Mouse (Mus musculus) frontal cortex, postnatal 14 days (tissue): Measurements from ENCODE around the gene Chst10.
A peak's percentile ranks its signal among the peaks of the same experiment; 100 is the strongest.

Experiments used
- DNase-seq, 2 experiments: peaks; one replicate each; pipeline ENCODE4 v3.0.0; 2022; ENCODE audit warnings: low spot score in 2 of 2

Gene Chst10

GRCm38 (mm10) chr1:38866242-38866641, 31.7 kb downstream of the Chst10 start:
- DNase-seq: no peak

DNA sequence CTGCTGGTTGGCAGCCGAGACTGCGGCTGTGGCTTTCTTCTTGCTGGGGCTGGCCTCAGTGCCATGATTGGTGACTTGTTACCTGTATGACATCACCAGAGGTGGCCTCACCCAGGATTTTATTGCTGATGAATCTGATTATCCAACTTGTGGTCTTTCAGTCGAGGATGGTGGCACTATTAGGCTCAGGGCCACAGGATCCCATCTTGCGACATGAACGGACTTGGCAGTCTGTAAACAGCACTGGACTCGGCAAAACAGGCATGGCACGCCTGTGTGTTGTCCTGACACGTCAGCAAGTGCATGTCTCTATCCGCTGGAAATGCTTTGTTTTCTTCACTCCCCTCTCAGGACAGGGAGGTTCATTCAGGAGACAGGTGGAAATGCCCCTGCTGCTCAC, 33.6 kb downstream of the Chst10 start:
- DNase-seq: no peak

GRCm38 (mm10) chr1:38862213-38862612, 35.7 kb downstream of the Chst10 start:
- peak in 1 of 2 experiments; percentile 37 for DNase-seq

GRCm38 (mm10) chr1:38860867-38861524, 37.0 kb downstream of the Chst10 start:
- DNase-seq: no peak

- DNase-seq: no peak
Observed at GRCm38 (mm10) chr1:38860207-38860606, 37.8 kb downstream of the Chst10 start.

GRCm38 (mm10) chr1:38856196-38856595, 41.8 kb downstream of the Chst10 start:
- DNase-seq: peak in 1 of 2 experiments; percentile 55

DNA sequence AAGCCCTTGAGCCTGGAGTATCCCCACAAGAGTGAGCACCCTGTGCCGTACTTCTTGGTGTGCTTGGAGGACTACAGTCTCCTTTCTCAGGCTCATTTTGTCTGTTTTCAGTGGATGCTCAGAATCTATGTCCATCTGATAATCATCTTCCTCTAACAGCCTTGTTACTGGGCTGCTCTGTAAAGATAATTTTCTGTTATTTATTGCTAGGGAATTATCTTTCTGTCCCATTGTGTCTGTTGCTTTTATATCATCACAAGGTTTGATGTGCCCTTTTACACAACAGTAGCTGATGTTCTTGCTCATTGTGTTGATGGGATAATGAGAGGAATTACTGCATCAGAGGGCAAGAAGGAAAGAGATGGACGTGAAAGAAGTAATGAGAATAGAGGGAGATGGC, 45.7 kb downstream of the Chst10 start:
- DNase-seq: no peak

- DNase-seq: no peak
Observed at GRCm38 (mm10) chr1:38850650-38851049, 47.3 kb downstream of the Chst10 start.

- DNase-seq: no peak
Observed at GRCm38 (mm10) chr1:38848451-38849289, 49.3 kb downstream of the Chst10 start.

GRCm38 (mm10) chr1:38847975-38848374, 50.0 kb downstream of the Chst10 start:
- DNase-seq: peak; percentile 36 to 44

DNA sequence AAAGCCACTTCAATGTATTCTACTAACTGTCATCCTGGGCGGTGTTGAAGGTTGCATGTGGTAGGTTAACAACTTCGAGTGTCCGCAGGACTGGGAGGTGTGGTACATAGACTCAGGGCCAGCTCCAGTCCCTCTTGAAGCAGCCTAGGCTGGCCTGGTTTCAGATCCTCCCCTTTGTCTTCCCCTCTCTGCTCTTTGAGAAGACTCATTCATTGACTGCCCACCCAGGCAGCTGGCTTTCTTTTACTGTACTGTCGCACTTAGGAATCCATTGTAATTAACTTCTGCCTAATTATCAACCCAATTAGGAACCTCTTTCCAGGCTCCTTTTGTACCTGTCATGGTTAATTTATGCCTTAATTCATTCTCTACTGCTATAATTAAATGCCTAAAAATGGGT, 54.7 kb downstream of the Chst10 start:
- DNase-seq: no peak

GRCm38 (mm10) chr1:38842861-38843260, 55.1 kb downstream of the Chst10 start:
- no peak for DNase-seq

DNA sequence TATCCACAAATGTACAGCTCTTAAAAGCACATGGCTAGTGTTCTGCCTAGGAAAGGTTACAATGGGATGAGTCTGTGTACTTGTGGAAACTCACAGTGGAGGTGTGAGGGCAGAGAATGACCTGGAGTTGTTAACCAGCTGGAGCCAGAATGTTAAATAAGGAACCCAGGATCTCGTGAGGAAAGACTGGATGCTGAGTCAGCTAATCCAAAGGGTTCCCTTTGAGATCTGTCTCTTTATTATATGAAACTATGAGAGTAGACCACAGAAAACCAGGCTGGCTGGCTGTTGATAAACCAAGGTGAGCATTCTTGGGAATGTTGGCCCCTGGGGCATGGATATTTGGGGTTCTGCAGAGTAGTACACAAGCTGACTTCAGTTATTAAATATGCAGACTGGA, 58.0 kb downstream of the Chst10 start:
- no peak for DNase-seq

GRCm38 (mm10) chr1:38836477-38836872, 61.5 kb downstream of the Chst10 start, which contains the start of gene Lonrf2:
TSS of gene Lonrf2 (minus strand) at chr1:38836711.
- peak; percentile 76 to 77 for DNase-seq

DNA sequence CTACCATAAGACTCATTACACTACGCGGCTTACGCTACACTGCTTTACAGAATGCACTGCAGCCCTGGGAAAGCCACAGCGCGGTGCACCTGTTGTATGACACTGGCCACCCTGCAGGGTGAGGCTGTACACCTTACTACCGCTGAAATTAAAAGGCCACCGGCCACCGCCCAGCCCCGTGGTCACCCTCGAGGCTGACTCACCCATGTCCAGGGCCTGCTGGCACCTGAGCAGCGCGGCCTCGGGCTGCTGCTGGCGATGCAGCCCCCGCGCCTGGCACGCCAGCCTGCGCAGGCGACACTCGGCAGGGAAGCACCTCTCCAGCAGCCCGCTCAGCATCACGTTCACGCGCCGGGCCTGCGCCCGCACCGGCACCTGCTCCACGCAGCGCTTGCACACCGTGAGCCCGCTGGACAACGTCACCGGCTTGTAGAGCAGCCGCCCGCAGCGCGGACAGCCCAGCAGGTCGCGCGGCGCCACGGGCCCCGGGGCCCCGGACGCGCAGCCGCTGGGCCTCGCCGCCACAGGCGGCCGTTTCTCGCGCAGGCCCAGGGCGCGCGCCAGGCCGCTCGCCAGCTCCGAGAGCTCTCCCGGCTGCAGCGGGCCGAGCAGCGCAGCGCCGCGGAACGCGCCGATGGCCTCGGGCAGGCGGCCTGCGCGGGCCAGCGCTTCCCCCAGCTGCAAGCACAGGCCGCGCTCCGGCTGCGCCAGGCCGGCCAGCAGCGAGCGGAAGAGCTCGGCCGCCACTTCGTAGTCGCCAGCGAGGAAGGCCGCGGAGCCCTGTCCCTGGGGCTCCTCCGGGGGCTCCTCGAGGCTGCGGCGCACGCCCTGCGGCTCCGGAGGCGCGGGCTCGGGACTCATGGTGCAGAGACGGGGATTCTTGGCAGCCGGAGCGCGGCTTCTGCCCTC, 62.1 kb downstream of the Chst10 start:
- DNase-seq: peak; percentile 24 to 42

- no peak for DNase-seq
Observed at GRCm38 (mm10) chr1:38834899-38835298, 63.1 kb downstream of the Chst10 start.

DNA sequence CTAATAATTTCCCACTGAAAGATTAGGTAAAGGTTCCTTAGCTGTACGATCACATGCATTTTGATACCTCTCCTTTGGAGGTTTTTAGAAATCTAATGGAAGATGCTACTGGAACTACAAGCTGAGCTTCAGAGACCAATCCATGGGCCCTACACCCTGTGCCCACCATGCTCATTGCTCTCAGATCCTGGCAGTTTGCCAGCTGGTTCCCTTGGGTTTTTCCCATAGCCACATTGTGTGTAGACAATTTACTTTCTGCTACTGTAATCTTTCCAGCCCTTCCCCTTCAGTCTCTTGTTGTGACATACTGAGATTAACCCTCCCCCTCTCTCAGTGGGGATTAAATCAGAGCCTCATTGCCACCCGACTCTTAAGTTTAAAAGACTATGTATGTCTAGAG, 73.0 kb downstream of the Chst10 start:
- no peak for DNase-seq

DNA sequence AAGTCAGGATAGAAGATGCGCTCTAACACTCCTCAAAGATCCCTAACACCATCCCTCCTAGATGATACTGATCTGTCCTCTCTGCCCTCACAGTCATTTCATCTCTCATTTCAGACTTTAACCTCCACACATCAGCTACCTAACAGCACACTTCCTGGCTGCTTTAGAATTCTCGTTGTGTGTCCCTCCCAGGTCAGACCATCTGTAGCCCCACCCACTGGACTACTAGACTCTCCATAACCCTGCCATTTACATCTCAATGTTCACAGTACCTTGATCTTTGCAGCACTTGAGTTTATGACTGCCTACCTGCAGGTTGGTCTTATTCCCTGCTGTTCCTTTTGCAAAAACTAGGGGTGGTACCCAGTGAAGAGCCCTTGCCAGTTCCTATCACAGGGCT, 74.1 kb downstream of the Chst10 start:
- DNase-seq: no peak

DNA sequence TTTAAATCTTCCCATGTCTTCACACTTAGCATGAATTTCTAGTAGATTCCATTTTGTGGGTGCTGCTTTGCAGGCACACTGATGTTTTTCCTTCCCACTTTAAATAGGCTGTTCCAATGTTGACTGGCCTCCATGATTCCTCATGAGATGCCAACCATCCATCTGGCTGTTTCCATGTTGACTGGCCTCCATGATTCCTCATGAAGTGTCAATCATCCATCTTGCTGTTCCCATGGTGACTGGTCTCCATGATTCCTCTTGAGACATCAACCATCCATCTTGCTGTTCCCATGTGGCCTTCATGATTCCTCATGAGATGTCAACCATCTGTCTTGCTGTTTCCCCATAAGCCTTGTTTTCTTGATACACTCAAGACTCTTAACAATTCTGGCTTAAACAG, 78.3 kb downstream of the Chst10 start:
- no peak for DNase-seq

GRCm38 (mm10) chr1:38817671-38818070, 80.3 kb downstream of the Chst10 start:
- DNase-seq: no peak

DNA sequence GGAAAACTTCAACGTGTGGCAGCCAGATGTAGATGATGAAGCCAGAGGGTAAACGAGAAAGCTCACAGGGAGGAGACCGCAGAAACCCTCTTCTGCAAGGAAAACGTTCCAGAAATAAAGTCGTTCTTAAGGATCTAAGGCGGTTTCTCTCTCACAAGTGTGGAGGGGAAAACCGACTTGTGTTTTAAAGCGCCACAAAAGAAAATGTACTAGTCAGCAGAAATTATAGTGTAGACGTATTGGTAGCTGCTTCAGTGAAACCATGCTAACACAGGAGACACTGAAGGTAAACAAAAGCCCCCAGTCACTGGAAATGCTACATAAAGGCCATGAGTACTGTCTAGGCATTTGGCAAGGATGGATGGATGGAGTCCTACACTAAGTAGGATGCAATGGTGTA, 80.7 kb downstream of the Chst10 start:
- no peak for DNase-seq

- no peak for DNase-seq
Observed at GRCm38 (mm10) chr1:38816306-38816705, 81.7 kb downstream of the Chst10 start.
